Mouse (Mus musculus) urinary bladder, postnatal 36 days (tissue): ENCODE data around the gene Man2b1.
"Not testable (repeated sequence)": the region's sequence is repeated elsewhere in the genome, so short reads cannot be mapped to it uniquely, and the experiment has no call there.

Source experiments
- DNase-seq, 2 experiments: peaks; one replicate each; pipeline ENCODE4 v3.0.0; 2022; ENCODE audit warnings: low spot score in 2 of 2, mixed read lengths in 1 of 2

The Man2b1 gene

GRCm38 (mm10) chr8:85122995-85123394, 39.9 kb downstream of the Man2b1 start, which contains the start of gene Zfp791:
Gene Zfp791 (minus strand): TSS chr8:85123095.
- DNase-seq: no peak

- DNase-seq: no peak
Observed at GRCm38 (mm10) chr8:85123691-85124090, 40.6 kb downstream of the Man2b1 start.

GRCm38 (mm10) chr8:85132335-85132734, 49.3 kb downstream of the Man2b1 start:
- no peak for DNase-seq

GRCm38 (mm10) chr8:85135690-85136089, 52.6 kb downstream of the Man2b1 start:
- not testable (repeated sequence) for DNase-seq

GRCm38 (mm10) chr8:85142516-85142915, 59.4 kb downstream of the Man2b1 start:
- no peak for DNase-seq
